Mouse (Mus musculus): ENCODE data around the gene Cdh20.

The Cdh20 gene

GRCm38 (mm10) chr1:105041668-105042067, 273.3 kb downstream of the Cdh20 start:
- DNase-seq (ENCODE audit: low spot score in 2 of 2) = no peak
